Mouse (Mus musculus) left cerebral cortex, postnatal 4 days (tissue): ENCODE measurements around the gene Sf3a1. TPM values are rescaled to one million over a fixed set of nuclear protein-coding genes. Genes with fewer than 3 reads are reported as not detected.
"Not testable (repeated sequence)": the region's sequence is repeated elsewhere in the genome, so short reads cannot be mapped to it uniquely, and the experiment has no call there.

Experiments used
- DNase-seq: peaks from one replicate; pipeline ENCODE4 v3.0.0-alpha.2; 2022
- intact Hi-C: fragments of 180-260 bp; cut with DNase I; formaldehyde crosslinking; loops from one replicate; pipeline ENCODE4 v1.15.1; 2025
- total RNA-seq, 2 experiments: library from RNA; stranded (reverse); gene quantifications; 2 replicates each; pipeline ENCODE4 v1.2.3; 2021

Gene Sf3a1
- total RNA-seq, 2 experiments from 2014 or later, result 75.5 to 93.4 TPM

DNA sequence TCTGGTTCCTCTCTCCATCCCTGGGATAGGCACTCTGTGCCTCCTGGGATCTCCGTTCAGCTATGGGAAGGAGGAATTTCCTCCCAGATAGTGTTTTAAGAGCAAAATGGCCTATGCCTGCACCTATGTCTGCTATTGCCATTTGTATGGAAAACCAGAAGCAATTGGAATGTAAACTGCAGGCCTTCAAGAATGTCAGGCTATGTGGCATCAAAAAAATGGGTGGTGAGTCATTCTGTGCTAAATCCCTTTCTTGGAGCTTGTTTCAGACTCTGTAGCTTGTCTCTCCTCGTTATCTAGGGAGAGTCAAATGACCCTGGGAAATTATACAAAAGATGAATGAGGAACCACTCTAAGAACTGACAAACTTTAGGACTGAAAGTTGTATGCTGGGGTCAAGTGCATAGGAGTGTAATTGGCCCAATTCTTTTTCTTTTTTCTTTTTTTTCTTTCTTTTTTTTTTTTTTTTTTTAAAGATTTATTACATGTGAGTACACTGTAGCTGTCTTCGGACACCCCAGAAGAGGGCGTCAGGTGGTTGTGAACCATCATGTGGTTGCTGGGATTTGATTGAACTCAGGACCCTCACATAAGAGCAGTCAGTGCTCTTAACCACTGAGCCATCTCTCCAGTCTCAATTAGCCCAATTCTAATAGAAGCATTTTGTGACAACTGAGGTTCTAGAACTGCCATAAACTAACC, 24.3 kb downstream of the Sf3a1 start:
- intact Hi-C loops, result no loop called here
- DNase-seq, result no peak

GRCm38 (mm10) chr11:4185480-4185879, 25.3 kb downstream of the Sf3a1 start:
- intact Hi-C loops, DNase-seq: not testable (repeated sequence)

GRCm38 (mm10) chr11:4186486-4187317, 26.6 kb downstream of the Sf3a1 start, which contains the start of gene Tbc1d10a:
Gene Tbc1d10a, plus strand, starts transcription at chr11:4186789.
- intact Hi-C loops, result no loop called here
- peak; percentile 99 for DNase-seq

- DNase-seq, result peak; percentile 10
- intact Hi-C loops, result no loop called here
Measured at GRCm38 (mm10) chr11:4187318-4187700, 27.2 kb downstream of the Sf3a1 start.

- no peak for DNase-seq
- intact Hi-C loops, result no loop called here
Measured at GRCm38 (mm10) chr11:4189182-4189581, 29.0 kb downstream of the Sf3a1 start.

- intact Hi-C loops, result no loop called here
- DNase-seq, result no peak
Measured at GRCm38 (mm10) chr11:4190677-4191076, 30.5 kb downstream of the Sf3a1 start.

DNA sequence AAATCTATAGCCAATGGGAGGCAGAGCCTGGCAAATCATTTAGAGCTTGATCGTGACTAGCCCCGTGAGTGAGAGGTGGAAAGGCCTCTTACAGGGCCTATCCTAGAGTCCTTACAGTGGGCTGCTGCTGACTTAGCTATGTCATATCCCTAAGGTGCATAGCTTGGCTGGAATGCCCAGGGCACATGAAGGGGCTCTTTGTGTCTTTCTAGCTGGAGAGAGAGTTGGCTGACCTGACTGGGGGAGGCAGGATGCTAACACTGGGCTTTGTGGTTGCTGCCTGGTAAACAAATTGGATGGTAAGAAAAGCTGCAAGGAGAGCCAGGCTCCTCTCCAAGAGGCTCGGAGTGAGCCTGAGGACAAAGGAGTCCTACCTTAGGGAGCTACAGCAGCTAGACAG, 32.6 kb downstream of the Sf3a1 start:
- intact Hi-C loops, result no loop called here

GRCm38 (mm10) chr11:4193420-4193819, 33.3 kb downstream of the Sf3a1 start:
- no peak for DNase-seq
- intact Hi-C loops, result no loop called here

More for the DNA sequence above, 32.6 kb downstream of the Sf3a1 start:
- no peak for DNase-seq

GRCm38 (mm10) chr11:4195597-4196031, 35.5 kb downstream of the Sf3a1 start:
- no peak for DNase-seq
- intact Hi-C loops, result no loop called here

GRCm38 (mm10) chr11:4196636-4197035, 36.5 kb downstream of the Sf3a1 start:
- DNase-seq, result no peak
- intact Hi-C loops, result no loop called here

DNA sequence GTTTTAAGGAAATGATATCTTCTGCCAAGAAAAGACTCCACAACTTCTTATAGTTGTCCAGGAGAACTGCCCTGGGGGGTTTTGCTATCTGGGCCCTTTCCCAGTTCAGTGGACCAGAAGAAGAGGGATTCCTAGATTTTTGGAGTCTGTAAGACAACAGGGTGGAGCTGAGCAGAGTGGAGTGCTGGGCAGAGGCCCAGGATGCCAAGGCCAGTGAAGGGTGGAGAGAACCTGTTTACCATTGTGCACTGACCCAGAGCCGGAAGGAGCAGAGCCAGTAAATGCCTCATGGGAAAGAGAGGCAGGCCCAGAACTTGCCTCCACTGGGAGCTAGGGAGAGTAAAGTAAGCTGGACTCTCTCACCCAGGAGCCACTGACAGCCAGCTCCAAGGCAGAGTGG, 37.5 kb downstream of the Sf3a1 start:
- intact Hi-C loops, result no loop called here

GRCm38 (mm10) chr11:4201981-4202700, 42.0 kb downstream of the Sf3a1 start:
- intact Hi-C loops, result no loop called here

More for the DNA sequence above, 37.5 kb downstream of the Sf3a1 start:
- no peak for DNase-seq

DNA sequence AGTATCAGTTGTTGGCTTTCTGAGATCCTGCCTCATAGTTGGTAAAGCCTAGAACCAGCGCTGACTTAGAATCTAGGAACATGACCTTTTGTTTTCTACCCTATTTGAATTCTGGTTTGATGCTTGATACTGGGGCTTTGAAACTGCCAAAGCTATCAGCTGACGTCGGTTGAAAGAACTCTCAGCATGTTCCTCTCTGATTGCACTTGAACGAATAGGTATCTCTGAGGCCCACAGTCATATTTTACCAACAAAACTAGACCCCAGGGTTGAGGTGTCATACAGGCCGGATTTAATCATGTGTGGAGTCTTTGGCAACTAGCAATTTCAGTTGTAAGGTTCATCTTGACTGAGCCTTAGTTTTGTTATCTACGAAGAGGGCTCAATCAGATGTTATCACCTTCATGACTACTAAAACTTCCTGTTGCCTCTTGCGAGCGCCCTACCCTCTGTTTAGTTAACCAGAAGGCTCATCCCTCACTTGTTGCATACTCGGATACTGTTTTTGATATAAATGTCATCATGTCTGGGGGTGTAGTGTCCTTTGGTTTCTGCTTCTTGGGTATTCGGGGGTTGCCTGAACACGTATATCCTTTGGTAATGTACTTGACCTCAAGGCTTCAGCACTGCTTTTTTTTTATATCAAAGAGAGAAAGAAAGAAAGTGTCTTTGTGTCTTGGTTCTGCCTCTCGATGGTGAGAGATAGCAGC, 43.0 kb downstream of the Sf3a1 start:
- DNase-seq, result no peak
- intact Hi-C loops, result no loop called here

More at GRCm38 (mm10) chr11:4201981-4202700, 42.0 kb downstream of the Sf3a1 start:
- peak; percentile 33 for DNase-seq

DNA sequence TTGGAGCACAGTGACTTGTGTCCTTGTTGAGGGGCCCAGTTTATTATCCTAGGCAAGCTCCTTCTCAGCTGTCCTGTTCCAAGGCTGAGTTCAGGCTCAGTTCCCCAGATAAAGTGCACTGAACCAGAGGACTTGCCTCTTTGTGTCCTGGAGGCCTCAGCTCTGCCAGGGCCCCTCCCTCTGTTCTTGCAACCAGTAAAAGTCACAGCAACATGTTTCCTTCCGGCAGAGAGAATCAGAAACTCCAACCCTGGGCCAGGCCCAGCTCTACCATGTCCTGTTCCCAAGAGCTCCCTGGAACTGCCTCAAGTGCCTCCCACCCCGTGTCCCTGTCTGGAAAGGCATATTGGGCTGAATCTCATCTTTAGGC, 43.5 kb downstream of the Sf3a1 start:
- peak; percentile 25 for DNase-seq
- intact Hi-C loops, result no loop called here

- DNase-seq, result no peak
- intact Hi-C loops, result no loop called here
Measured at GRCm38 (mm10) chr11:4205097-4205655, 45.0 kb downstream of the Sf3a1 start.

DNA sequence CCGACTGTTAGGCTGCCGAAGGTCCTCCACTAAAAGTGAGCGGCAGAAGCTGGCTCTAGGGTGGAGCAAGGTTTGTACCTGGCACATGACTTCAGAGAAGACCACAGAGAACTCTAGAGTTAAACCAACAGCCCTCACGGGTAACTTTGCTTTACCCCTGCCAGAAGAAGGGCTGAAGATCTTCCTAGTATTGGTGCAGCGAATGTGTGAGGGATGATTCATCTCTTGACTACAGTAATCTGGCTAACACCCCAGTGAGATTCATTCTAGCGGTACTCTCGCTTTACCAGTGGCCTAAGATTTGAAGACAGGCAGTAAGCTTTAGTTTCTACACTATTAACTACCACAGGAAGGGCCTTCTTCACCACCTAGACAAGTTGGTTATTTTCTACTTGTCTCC, 45.8 kb downstream of the Sf3a1 start:
- intact Hi-C loops, result no loop called here
- no peak for DNase-seq

GRCm38 (mm10) chr11:4206563-4206962, 46.4 kb downstream of the Sf3a1 start:
- intact Hi-C loops, result no loop called here
- no peak for DNase-seq

DNA sequence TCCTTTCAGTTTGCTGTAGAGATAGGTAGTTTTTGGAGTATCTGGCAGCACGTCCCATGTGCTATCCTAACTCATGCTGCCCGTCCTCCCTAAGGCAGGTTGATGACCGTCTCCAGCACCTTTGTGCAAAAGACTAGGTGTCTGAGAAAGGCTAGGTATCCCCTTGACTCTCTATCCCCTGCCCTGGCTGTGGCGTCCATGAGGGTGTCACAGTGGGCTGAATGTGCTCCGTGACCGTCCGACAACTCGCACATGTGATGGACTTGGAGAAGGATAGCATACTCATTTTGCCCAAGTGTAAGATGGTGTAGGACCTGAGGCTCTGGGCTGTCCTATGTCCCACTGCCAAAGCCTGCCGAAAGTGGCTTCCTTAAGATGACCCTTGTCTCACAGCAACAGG, 47.5 kb downstream of the Sf3a1 start:
- intact Hi-C loops, result no loop called here
- DNase-seq, result no peak

- intact Hi-C loops, result no loop called here
Measured at GRCm38 (mm10) chr11:4209556-4209955, 49.4 kb downstream of the Sf3a1 start.

DNA sequence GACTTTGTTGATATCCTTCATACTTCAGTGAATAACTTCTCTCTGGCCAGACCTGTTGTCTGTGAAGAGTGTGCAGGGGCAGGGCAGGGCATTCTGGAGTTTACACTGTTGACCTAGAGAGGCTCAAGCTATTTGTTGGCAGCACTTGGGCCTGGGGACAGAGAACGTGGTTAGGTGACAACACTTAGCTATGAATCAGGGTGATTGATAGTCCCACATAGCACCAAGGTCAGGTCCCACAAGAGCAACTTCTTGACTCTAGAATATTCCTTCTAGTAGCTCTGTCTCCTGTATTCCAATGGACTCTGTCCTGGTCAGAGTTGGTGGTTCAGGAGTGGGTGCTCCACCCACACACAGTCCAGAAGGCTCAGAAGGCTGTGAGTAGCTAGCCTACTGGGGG, 50.6 kb downstream of the Sf3a1 start:
- DNase-seq, result no peak
- intact Hi-C loops, result no loop called here

More at GRCm38 (mm10) chr11:4209556-4209955, 49.4 kb downstream of the Sf3a1 start:
- DNase-seq, result no peak
